Mouse (Mus musculus) lung, adult 10 weeks (tissue): ENCODE data around the gene Adar. TPM values are rescaled to one million over a fixed set of nuclear protein-coding genes. Genes with fewer than 3 reads are reported as not detected.

Source experiments
- polyA plus RNA-seq: library from polyadenylated mRNA; stranded (reverse); fragments of 350-450 nt; fragmentation: Illumina TruSeq; extraction: RNeasy Lipid Tissue Mini Kit (QIAGEN cat#74804); gene quantifications from one replicate; pipeline ENCODE4 v1.2.3, GENCODE M21; 2014; ENCODE audit warnings: low read depth, low replicate concordance; ENCODE audit not compliant: insufficient read depth

The Adar gene
- 13.7 TPM for polyA plus RNA-seq

GRCm38 (mm10) chr3:89714359-89715206, at the start of gene Adar:
Adar (plus strand) TSS chr3:89715022.

GRCm38 (mm10) chr3:89764119-89764724, 49.4 kb downstream of the Adar start, which contains the start of gene Chrnb2:
Chrnb2 (minus strand) TSS chr3:89764632.

GRCm38 (mm10) chr3:89772968-89773709, 58.3 kb downstream of the Adar start, which contains the start of gene Ube2q1:
Ube2q1 (plus strand) TSS chr3:89773616.

Other genes starting within 250 kb of the Adar start
- gene Kcnn3, start 194.9 kb upstream of the Adar start, polyA plus RNA-seq = 1.2 TPM
- gene Chrnb2, start 49.6 kb downstream of the Adar start, polyA plus RNA-seq = 0.24 TPM
- gene Ube2q1, start 58.6 kb downstream of the Adar start, polyA plus RNA-seq = 61.0 TPM
- 11.7 TPM for gene She, start 116.3 kb downstream of the Adar start, polyA plus RNA-seq
- gene Il6ra, start 198.2 kb downstream of the Adar start, polyA plus RNA-seq = 9.3 TPM
- gene Atp8b2, start 248.5 kb downstream of the Adar start, polyA plus RNA-seq = 9.1 TPM